Mouse (Mus musculus) midbrain, postnatal 0 days (tissue): ENCODE measurements around the gene Wbp2. TPM values are rescaled to one million over a fixed set of nuclear protein-coding genes. Genes with fewer than 3 reads are reported as not detected.

Experiments
- ATAC-seq: fragments of 200-750 bp; cut with Nextera tagmentation; 2 replicates; pipeline ENCODE4 v1.8.0; 2017; ENCODE audit warnings: moderate number of reproducible peaks, mild to moderate bottlenecking, moderate TSS enrichment, moderate library complexity; ENCODE audit not compliant: low FRiP score
- DNase-seq: peaks from one replicate; pipeline ENCODE4 v3.0.0-alpha.2; 2015; ENCODE audit warnings: low spot score
- H3K27ac ChIP-seq: fragments of 300-500 bp; sonication (generic); 2 replicates; pipeline ENCODE4 v1.5.1; 2014; ENCODE audit warnings: low read depth, mild to moderate bottlenecking, low read length, mixed read lengths
- H3K27me3 ChIP-seq: fragments of 300-500 bp; sonication (generic); 2 replicates; pipeline ENCODE4 v1.6.1; 2014; ENCODE audit warnings: low read length, control low read depth, mixed read lengths; ENCODE audit not compliant: insufficient read depth
- H3K36me3 ChIP-seq: fragments of 300-500 bp; sonication (generic); 2 replicates; pipeline ENCODE4 v1.6.1; 2014; ENCODE audit warnings: low read length, control low read depth, mixed read lengths; ENCODE audit not compliant: insufficient read depth
- H3K4me1 ChIP-seq: fragments of 300-500 bp; sonication (generic); 2 replicates; pipeline ENCODE4 v1.6.1; 2014; ENCODE audit warnings: mild to moderate bottlenecking, control low read depth, antibody characterized with exemption, low read length, mixed read lengths; ENCODE audit not compliant: insufficient read depth
- H3K4me2 ChIP-seq: fragments of 300-500 bp; sonication (generic); 2 replicates; pipeline ENCODE4 v1.6.1; 2014; ENCODE audit warnings: low read depth, mild to moderate bottlenecking, low read length, mixed read lengths; ENCODE audit not compliant: poor library complexity, severe bottlenecking
- H3K4me3 ChIP-seq: fragments of 300-500 bp; sonication (generic); 2 replicates; pipeline ENCODE4 v1.5.1; 2014; ENCODE audit warnings: low read depth, mild to moderate bottlenecking, low read length, moderate library complexity
- H3K9ac ChIP-seq: fragments of 300-500 bp; sonication (generic); replicated peaks from 2 replicates; pipeline ENCODE4 v1.6.1; 2014; ENCODE audit warnings: mild to moderate bottlenecking, low read length, moderate library complexity, mixed read lengths; ENCODE audit not compliant: poor library complexity, severe bottlenecking
- H3K9me3 ChIP-seq: fragments of 300-500 bp; sonication (generic); 2 replicates; pipeline ENCODE4 v1.6.1; 2016; ENCODE audit warnings: low read length, control low read depth
- CTCF ChIP-seq: IDR thresholded peaks from 2 replicates; pipeline ENCODE4 v1.5.1; 2016; ENCODE audit warnings: antibody characterized with exemption, mild to moderate bottlenecking
- WGBS: fragments of 180-500 bp; shearing (Covaris S2); extraction: QIAGEN DNeasy Blood & Tissue Kit; methylation state at CpG from one replicate; pipeline ENCODE4 v1.1.7; 2014; 5-methylcytosine and 5-hydroxymethylcytosine counted together
- polyA plus RNA-seq: library from polyadenylated mRNA; unstranded; fragments of >200 nt; fragmentation: Nextera tagmentation; extraction: Ambion mirVana; gene quantifications from 2 replicates; pipeline ENCODE4 v1.2.1, GENCODE M21; 2015
- total RNA-seq: library from RNA; depleted of rRNA; stranded (reverse); fragments of >200 nt; gene quantifications from 2 replicates; pipeline ENCODE4 v1.2.3, GENCODE M21; 2014

The Wbp2 gene
- total and polyA plus RNA-seq, 2 experiments from 2014 or later: 150 to 254 TPM

DNA sequence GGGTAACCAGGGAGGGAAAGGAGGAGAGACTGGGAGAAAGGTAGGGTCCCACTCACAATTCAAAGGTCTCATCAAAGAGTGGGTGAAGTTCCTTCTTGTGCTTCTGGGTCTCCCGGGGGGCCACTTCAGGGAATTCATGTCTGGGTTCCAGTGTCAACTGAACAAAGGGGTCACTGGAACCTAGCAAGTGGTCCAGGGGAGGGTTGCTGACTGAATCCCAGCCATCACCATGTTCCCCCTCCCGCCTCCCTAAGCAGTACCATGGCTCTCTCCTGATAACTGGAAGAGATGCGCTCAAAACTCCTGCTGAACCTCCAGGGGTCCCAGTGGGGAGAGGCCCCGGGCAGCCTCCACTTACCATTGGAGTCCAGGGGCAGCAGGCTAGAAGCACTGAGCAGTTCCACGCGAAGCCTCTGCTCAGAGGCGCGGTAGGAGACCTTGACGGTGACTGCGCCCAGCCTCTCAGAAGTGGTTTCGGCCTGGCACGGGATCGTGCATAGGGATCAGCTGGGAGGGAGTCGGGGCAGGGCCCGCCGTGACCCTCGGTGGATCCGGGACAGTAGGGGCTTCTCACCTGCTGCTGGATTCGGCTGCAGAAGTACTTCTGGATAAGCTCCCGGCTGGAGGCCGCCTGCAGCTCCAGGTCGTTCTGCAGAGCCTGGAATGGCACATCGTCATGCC is 22.5 kb downstream of the Wbp2 start:
- no peak overlapping the region for H3K9ac ChIP-seq
- H3K4me2 ChIP-seq: no peak overlapping the region
- no peaks in the 10 kb centered on the region for H3K27me3 ChIP-seq
- H3K4me1 ChIP-seq: no peaks in the 10 kb centered on the region
- DNase-seq: no peak
- no peak for ATAC-seq
- WGBS: 68% methylated on average over 23 of the region's 23 CpGs
- TF ChIP-seq CTCF: no peak
- H3K27ac ChIP-seq: no peak overlapping the region
- H3K9me3 ChIP-seq: no peaks in the 10 kb centered on the region
- peaks cover 26% of the 10 kb centered on the region for H3K36me3 ChIP-seq
- no peak overlapping the region for H3K4me3 ChIP-seq

DNA sequence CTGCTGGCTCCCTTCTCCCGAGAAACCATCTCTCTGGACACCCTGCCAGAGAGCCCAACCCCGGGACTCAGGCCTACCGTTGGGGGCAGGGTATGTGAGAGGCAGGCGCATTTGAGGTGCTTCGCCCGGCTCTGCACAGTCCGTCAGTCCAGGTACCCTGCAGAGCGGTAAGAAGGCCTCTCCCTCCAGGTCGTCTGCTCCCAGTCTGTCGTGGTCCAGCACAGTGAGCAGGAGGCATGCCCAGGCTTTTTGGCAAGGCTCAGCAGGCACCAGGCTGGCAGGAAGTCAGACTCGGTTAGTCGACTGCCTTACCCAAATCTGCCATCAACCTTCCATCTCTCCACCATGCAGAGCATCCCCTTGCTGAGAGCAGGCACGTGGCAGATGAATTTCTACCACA is 23.2 kb downstream of the Wbp2 start:
- Histone ChIP-seq H3K27me3 (no peaks in the 10 kb centered on the region), H3K4me1 (no peaks in the 10 kb centered on the region), H3K27ac (no peak overlapping the region), H3K4me3 (no peak overlapping the region), H3K36me3 (peaks cover 34% of the 10 kb centered on the region), H3K9ac (0 out of 2 replicates have a peak overlapping the region, but pooled peaks have one; percentile 19), H3K9me3 (no peaks in the 10 kb centered on the region), H3K4me2 (no peak overlapping the region)
- DNase-seq: peak; percentile 44
- ATAC-seq: no peak
- TF ChIP-seq CTCF: no peak
- WGBS: 64% methylated on average over 13 of the region's 13 CpGs

GRCm38 (mm10) chr11:116062521-116062920 is 24.3 kb downstream of the Wbp2 start:
- ATAC-seq (no peak), DNase-seq (no peak)
- no peaks in the 10 kb centered on the region for H3K4me1 ChIP-seq
- H3K4me3 ChIP-seq: no peak overlapping the region
- 51% methylated on average over 8 of the region's 8 CpGs for WGBS
- H3K9me3 ChIP-seq: no peaks in the 10 kb centered on the region
- H3K36me3 ChIP-seq: peaks cover 44% of the 10 kb centered on the region
- H3K4me2 ChIP-seq: no peak overlapping the region
- TF ChIP-seq CTCF: no peak
- H3K27me3 ChIP-seq: no peaks in the 10 kb centered on the region
- H3K27ac ChIP-seq: no peak overlapping the region
- H3K9ac ChIP-seq: no peak overlapping the region

GRCm38 (mm10) chr11:116061641-116062415 is 25.0 kb downstream of the Wbp2 start:
- 94% methylated on average over 13 of the region's 13 CpGs for WGBS
- DNase-seq (no peak), ATAC-seq (no peak)
- no peak overlapping the region for H3K4me3 ChIP-seq
- H3K27ac ChIP-seq: no peak overlapping the region
- no peak overlapping the region for H3K4me2 ChIP-seq
- peaks cover 49% of the 10 kb centered on the region for H3K36me3 ChIP-seq
- H3K4me1 ChIP-seq: no peaks in the 10 kb centered on the region
- H3K9me3 ChIP-seq: no peaks in the 10 kb centered on the region
- no peak for TF ChIP-seq CTCF
- H3K9ac ChIP-seq: no peak overlapping the region
- no peaks in the 10 kb centered on the region for H3K27me3 ChIP-seq

- peaks cover 59% of the 10 kb centered on the region for H3K36me3 ChIP-seq
- WGBS: 85% methylated on average over 9 of the region's 9 CpGs
- ATAC-seq: no peak
These were observed 26.2 kb downstream of the Wbp2 start for GRCm38 (mm10) chr11:116060596-116060995.

GRCm38 (mm10) chr11:116059691-116060025 is 27.1 kb downstream of the Wbp2 start:
- no peak overlapping the region for H3K4me3 ChIP-seq
- DNase-seq: no peak
- no peak overlapping the region for H3K27ac ChIP-seq
- H3K4me2 ChIP-seq: no peak overlapping the region
- H3K36me3 ChIP-seq: peaks cover 68% of the 10 kb centered on the region
- no peaks in the 10 kb centered on the region for H3K9me3 ChIP-seq
- no peaks in the 10 kb centered on the region for H3K27me3 ChIP-seq
- 96% methylated on average over 11 of the region's 11 CpGs for WGBS
- ATAC-seq: no peak
- no peak overlapping the region for H3K9ac ChIP-seq
- TF ChIP-seq CTCF: no peak
- H3K4me1 ChIP-seq: no peaks in the 10 kb centered on the region

More at GRCm38 (mm10) chr11:116060596-116060995, 26.2 kb downstream of the Wbp2 start:
- no peak overlapping the region for H3K4me2 ChIP-seq
- TF ChIP-seq CTCF: no peak
- H3K4me3 ChIP-seq: no peak overlapping the region
- no peak overlapping the region for H3K27ac ChIP-seq
- DNase-seq: no peak
- H3K27me3 ChIP-seq: no peaks in the 10 kb centered on the region
- no peaks in the 10 kb centered on the region for H3K9me3 ChIP-seq
- no peaks in the 10 kb centered on the region for H3K4me1 ChIP-seq
- no peak overlapping the region for H3K9ac ChIP-seq
